Mouse (Mus musculus) c-Kit-positive CD71-positive TER-119-positive erythroid progenitor cells, embryonic 14.5 days (primary cell): ENCODE measurements around the gene Timm17b.
A peak's percentile ranks its signal among the peaks of the same experiment; 100 is the strongest.

Source experiments
- DNase-seq: peaks from one replicate; pipeline ENCODE4 v3.0.0-alpha.2; 2013; ENCODE audit warnings: low spot score

Gene Timm17b

GRCm38 (mm10) chrX:7919601-7920383 is 20.6 kb downstream of the Timm17b start, which contains the start of gene Pcsk1n:
TSS of gene Pcsk1n (plus strand) at chrX:7919822.
- no peak for DNase-seq

DNA sequence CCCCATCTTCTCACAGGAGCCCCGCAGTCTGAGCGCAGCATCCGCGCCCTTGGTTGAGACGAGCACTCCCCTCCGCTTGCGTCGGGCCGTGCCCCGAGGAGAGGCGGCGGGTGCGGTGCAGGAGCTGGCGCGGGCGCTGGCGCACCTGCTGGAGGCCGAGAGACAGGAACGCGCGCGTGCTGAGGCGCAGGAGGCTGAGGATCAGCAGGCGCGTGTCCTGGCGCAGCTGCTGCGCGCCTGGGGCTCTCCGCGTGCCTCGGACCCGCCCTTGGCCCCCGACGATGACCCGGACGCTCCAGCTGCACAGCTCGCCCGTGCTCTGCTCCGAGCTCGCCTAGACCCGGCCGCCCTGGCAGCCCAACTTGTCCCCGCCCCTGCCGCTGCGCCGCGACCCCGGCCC is 22.9 kb downstream of the Timm17b start:
- no peak for DNase-seq

- DNase-seq = no peak
These were observed 27.1 kb downstream of the Timm17b start for GRCm38 (mm10) chrX:7926266-7926665.

- DNase-seq = no peak
These were observed 28.0 kb downstream of the Timm17b start for GRCm38 (mm10) chrX:7927116-7927515.

DNA sequence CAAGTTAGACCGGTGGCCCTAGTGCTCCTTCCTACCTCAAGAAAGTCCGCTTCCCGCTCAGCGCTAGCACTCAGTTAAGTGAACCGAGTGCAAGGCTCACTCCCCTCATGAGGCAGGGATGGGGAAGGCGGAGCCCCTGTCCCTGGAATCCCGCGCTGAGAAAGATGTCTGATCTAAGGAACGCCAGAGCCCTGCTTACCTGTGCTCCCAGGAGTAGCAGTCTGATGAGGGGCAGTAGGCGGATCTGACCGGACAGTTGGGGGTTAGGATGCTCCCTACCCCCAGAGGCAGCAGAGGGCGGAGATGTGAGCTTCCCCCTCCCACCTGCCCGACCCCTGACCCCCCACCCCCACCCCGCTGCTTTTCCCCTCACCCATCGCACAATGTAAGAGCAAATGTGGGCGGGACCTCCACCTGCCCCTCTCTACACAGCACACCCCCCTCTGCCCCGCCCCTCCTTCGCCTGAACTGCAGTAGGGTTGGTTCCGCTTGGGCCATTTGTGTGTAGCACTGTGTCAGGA is 29.2 kb downstream of the Timm17b start, which contains the start of gene Eras:
Gene Eras (minus strand): TSS at position 338 of the 521 bp plus-strand sequence.
- no peak for DNase-seq

GRCm38 (mm10) chrX:7936874-7937273 is 37.7 kb downstream of the Timm17b start:
- DNase-seq = no peak

GRCm38 (mm10) chrX:7937667-7938066 is 38.5 kb downstream of the Timm17b start:
- no peak for DNase-seq

DNA sequence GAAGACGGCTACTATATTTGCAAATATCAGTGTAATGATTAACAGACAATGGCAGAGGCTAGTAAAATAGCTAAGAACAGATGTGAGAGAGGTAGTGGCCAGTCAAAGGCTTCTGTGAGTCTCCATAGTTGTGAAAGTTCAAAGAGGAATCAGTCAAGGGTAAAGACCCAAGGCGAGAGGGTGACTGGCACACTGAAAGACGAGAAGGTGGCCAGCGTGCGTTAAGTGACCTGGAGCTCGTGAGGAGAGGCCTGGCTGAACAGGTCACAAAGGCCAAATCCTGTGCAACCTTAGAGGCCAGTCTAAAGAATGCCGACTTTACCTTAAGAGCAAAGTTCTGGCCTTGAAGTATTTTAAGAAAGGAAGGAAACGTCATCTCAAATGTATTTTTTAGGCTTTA is 46.5 kb downstream of the Timm17b start:
- no peak for DNase-seq

- DNase-seq = no peak
These were observed 48.1 kb downstream of the Timm17b start, which contains the start of gene Hdac6 for GRCm38 (mm10) chrX:7947108-7947899. TSS of gene Hdac6 (minus strand) at chrX:7947889.

GRCm38 (mm10) chrX:7947900-7948492 is 48.8 kb downstream of the Timm17b start:
- DNase-seq = peak; percentile 86

DNA sequence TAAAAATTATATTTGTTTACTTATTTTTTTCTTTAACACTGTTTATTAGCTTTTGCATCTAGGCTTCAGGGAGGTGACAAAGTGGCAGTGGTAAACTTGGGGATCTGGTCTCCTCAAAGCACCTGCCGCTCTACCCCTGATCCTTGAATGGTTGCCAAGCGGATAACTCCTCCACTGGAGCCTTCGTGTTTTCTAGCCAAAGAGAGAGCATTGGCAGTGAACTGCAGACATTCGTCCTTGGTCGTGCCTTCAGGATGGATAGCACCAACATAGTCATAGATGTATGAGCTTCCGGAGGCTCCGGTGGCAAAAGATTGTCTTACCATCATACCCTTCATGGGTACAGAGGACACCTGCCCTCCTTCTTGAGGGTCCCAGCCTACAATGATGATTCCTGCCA is 50.9 kb downstream of the Timm17b start:
- no peak for DNase-seq
